Mouse (Mus musculus) urinary bladder, postnatal 14 days (tissue): ENCODE measurements at regions not wholly inside any gene's neighbourhood (a gene's known extent, or its start where the extent isn't known, plus 50 kb on each side); places are given as distances from the start of the nearest gene placed in this dataset.
A peak's percentile ranks its signal among the peaks of the same experiment; 100 is the strongest.

ENCODE experiments used
- DNase-seq: peaks from one replicate; pipeline ENCODE4 v3.0.0; 2021; ENCODE audit warnings: low spot score

- peak; percentile 41 for DNase-seq
Measured at GRCm38 (mm10) chr13:91370441-91370840, 89.6 kb upstream of the Ssbp2 start.

- DNase-seq = peak; percentile 97
Measured at GRCm38 (mm10) chr13:91370886-91371595, 89.0 kb upstream of the Ssbp2 start.

- no peak for DNase-seq
Measured at GRCm38 (mm10) chr13:91371596-91371987, 88.5 kb upstream of the Ssbp2 start.

GRCm38 (mm10) chr13:91372130-91372875 is 87.8 kb upstream of the Ssbp2 start:
- DNase-seq = no peak

GRCm38 (mm10) chr13:91374141-91374540 is 85.9 kb upstream of the Ssbp2 start:
- peak; percentile 56 for DNase-seq

GRCm38 (mm10) chr13:91376556-91376955 is 83.5 kb upstream of the Ssbp2 start:
- no peak for DNase-seq

- no peak for DNase-seq
Measured at GRCm38 (mm10) chr13:91377428-91377827, 82.7 kb upstream of the Ssbp2 start.

GRCm38 (mm10) chr13:91377972-91378371 is 82.1 kb upstream of the Ssbp2 start:
- no peak for DNase-seq

GRCm38 (mm10) chr13:91385393-91385792 is 74.7 kb upstream of the Ssbp2 start:
- DNase-seq = no peak

GRCm38 (mm10) chr13:91387913-91388312 is 72.2 kb upstream of the Ssbp2 start:
- no peak for DNase-seq

- no peak for DNase-seq
Measured at GRCm38 (mm10) chr13:91403632-91404031, 56.5 kb upstream of the Ssbp2 start.

- no peak for DNase-seq
Measured at GRCm38 (mm10) chr13:91405027-91405426, 55.1 kb upstream of the Ssbp2 start.

GRCm38 (mm10) chr13:91410116-91410515 is 50.0 kb upstream of the Ssbp2 start:
- no peak for DNase-seq
